Mouse (Mus musculus) splenic B cell, adult 2 months (primary cell): ENCODE measurements around the gene Epha4.

Experiments used
- DNase-seq: peaks from one replicate; pipeline ENCODE4 v3.0.0-alpha.2; 2011; ENCODE audit warnings: low read depth, low spot score
- H3K27me3 ChIP-seq: 2 replicates; pipeline ENCODE4 v1.6.1; 2012; ENCODE audit warnings: mild to moderate bottlenecking, low read length, moderate library complexity, mixed read lengths; ENCODE audit not compliant: control insufficient read depth, poor library complexity, insufficient read depth, severe bottlenecking
- H3K36me3 ChIP-seq: 2 replicates; pipeline ENCODE4 v1.6.1; 2012; ENCODE audit warnings: mild to moderate bottlenecking, low read length, moderate library complexity, mixed read lengths; ENCODE audit not compliant: control insufficient read depth, poor library complexity, insufficient read depth, severe bottlenecking

The Epha4 gene

DNA sequence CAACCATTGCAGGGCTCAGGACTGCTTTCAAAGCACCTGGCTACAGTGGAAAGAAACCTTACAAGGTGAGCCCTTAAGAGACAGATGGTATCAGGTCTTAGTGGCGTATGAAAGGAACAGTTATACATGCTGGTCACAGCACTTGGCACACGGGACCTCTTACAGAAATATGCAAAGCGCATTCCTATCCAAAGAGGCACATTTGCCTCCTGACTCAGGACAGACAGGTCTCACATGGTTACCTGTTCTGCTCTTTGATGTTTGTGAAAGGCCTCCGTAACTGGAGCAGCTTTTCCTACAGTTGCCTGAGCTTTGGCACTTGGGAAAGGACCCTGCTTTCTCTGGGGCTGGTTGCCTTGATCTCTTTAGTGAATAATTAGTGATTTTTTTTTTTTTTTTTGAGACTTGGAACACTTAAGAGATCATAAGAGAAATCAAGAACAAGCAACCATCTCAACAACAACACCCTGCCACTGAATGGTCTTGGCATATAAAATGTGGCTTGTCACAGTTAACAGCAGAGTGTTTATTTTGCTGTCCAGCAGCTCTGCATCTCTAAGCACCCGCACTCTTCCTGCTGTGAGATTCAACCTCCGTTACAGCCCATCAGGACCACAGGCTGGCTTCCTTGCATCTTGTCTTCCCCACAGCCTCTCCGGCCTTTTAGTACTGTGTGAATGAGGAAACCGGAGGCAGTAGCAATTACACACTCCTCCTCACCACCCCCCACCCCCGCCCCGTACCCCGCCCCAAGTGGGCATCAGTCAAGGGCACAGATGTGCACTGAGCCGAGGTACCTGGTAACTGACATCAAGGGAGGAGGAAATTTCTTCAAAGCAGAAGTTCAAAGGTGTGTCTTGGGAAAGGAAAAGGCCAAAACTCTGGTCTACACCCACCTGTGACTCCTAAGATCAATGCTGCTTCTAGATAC, 41.2 kb downstream of the Epha4 start:
- no peaks in the 10 kb centered on the region for H3K36me3 ChIP-seq
- no peak for DNase-seq
- no peaks in the 10 kb centered on the region; the same call in 1 of the 2 replicates for H3K27me3 ChIP-seq

DNA sequence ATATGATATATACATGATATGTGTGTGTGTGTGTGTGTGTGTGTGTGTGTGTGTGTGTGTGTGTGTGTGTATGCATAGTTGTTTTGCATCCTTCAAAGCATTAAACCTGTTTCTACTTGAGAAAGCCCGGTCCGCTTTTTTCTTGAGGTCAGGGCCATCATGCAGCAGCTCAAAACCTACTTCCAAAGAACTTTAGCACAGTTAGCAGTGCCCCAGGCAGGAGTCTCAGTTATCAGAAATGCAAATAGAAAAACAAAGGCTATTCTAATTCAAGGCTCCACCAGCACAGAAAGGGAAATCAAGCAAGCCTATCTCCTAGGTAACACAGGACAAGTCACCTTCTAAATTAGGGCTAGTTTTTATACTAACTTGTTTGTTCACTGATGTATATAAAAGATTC, 42.3 kb downstream of the Epha4 start:
- H3K27me3 ChIP-seq = no peaks in the 10 kb centered on the region; the same call in 1 of the 2 replicates
- no peak for DNase-seq
- no peaks in the 10 kb centered on the region for H3K36me3 ChIP-seq

DNA sequence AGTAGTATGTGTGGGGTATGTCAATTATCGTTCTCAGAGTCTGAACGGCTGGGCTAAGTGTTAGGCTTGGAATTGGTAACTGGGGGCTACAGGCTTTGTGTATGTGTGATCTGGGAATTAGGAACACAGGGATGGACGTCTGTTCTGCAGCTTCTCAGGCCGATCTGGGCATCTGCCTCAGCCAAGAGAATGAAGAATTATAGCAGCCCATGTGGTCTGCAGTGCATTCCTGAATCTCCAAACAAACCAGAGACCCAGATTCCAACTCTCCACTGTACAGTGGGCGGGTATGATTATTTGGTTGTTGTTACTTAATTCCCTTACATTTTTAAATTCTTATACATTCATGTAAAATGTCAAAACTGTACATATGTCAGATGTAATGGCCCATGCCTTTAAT, 43.4 kb downstream of the Epha4 start:
- no peaks in the 10 kb centered on the region; the same call in 1 of the 2 replicates for H3K27me3 ChIP-seq

DNA sequence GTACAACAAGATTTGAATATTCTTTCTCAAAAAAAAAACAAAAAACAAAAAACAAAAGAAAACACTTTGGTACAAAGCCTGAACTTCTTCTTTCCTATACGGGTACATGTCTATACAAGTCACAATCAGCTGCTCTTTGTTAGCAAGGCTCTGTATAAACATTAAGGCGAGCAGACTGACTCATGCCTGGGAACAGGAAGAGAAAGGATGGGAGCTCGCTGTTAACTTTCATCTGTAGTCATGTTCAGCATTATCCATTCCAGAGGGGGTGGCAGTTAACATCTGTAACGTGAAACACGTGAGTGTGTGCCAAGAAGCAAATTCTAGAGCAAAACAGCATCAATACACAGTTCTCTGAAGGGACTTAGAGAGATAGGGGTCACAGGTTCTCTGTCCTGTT, 43.9 kb downstream of the Epha4 start:
- no peaks in the 10 kb centered on the region for H3K36me3 ChIP-seq
- no peak for DNase-seq
- H3K27me3 ChIP-seq = no peaks in the 10 kb centered on the region; the same call in 1 of the 2 replicates

More for the DNA sequence above, 43.4 kb downstream of the Epha4 start:
- DNase-seq = no peak
- H3K36me3 ChIP-seq = no peaks in the 10 kb centered on the region

DNA sequence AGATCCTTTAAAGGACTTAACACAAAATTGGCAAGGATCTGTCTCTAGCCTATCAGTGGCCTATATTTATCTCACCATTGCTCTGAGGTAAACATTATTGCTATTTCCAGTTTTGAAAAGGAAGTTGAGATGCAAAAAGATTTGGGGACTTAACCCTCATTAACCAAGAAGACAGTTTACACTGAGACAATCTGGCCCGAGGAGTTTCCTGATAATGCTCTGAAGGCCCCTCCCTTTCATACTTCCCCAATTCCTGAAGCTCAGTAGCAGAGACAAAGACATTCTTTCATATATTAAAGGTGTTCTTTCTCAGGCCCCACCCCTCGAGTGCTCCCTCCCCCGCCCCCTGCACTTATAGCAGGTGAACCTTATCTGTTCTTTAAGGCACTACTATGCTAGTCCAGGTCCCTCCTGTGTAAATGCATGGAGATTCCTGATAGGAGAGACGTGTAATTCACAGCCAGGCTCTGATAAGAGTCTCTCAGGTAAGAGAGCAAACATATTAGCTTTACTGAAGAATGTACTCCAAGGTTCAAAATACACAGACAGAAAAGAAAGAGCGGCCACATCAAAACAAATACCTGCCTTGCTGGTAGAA, 46.1 kb downstream of the Epha4 start:
- Histone ChIP-seq H3K36me3 (no peaks in the 10 kb centered on the region), H3K27me3 (no peaks in the 10 kb centered on the region)
- DNase-seq = no peak

DNA sequence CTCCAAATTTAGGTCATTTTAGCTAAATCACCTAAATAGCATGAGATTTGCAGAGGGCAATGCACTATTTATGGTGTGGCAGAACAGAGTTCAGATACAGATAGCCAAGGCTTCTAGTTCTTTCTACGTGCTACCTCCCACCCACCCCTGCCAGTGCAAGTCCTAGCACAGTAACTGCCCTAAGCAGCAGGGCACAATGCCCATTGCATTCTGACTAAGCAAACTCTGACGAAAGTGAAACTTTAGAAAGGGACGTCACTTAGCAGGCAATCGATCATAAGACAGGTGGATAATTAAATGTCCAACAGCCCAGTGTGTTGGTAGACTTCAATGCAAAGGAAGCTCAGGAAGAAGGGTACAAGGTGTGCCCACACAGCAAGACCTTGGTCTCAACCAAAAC, 49.4 kb downstream of the Epha4 start:
- Histone ChIP-seq H3K36me3 (no peaks in the 10 kb centered on the region), H3K27me3 (no peaks in the 10 kb centered on the region)
- no peak for DNase-seq

DNA sequence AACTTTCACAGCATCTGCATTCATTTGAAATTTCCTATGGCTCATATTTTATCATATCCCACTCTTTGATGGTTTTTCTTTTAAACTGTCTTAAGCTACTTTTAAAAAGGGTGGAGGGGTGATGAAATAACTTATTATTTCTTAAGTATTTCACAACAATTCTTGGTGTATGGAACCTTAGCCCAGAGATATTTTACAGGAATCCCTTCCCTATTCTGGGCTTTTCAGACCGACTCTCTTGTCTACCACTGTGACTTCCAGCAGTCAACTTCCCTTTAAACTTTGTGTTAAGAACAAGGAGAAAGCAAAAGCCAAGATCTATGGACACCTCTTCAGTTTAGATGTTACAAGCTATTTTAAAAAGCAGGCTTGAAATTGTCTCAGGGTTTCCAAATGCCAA, 50.8 kb downstream of the Epha4 start:
- Histone ChIP-seq H3K36me3 (no peaks in the 10 kb centered on the region), H3K27me3 (no peaks in the 10 kb centered on the region)
- no peak for DNase-seq

DNA sequence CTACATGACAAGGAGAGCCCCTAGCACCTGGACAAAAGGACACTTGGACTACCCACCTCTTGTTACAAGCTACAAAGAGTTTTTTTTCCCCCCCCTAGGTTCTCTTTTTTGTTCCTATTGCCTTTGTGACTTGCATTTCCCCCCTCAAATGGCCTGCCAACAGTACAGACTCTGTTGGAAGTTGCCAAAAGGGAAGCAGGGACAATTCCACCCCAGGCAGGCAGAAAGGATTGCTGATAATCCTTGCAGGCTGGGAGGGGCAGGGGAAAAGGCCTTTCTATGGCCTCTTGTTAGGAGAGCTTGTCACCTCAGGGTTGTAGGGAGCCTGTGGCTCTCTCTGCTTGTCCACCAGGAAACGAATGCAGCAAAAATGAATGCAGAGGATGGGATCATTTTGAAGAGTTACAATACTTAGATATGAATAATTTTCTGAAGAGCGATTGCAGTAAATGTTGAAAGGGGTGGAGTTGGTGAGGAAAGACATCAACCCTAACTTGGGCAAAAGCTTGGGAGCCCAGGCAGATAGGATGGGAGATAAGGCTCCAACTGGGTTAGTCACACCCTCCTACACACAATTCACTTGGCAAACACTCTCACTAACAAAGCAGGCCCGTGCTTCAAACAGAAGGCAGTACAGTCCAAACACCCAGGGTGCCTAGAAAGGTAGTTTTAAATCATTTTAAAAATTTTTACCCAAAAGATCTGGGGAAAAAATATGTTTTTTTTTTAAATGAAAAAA, 52.8 kb downstream of the Epha4 start:
- no peak for DNase-seq
- H3K27me3 ChIP-seq = no peaks in the 10 kb centered on the region
- H3K36me3 ChIP-seq = no peaks in the 10 kb centered on the region

DNA sequence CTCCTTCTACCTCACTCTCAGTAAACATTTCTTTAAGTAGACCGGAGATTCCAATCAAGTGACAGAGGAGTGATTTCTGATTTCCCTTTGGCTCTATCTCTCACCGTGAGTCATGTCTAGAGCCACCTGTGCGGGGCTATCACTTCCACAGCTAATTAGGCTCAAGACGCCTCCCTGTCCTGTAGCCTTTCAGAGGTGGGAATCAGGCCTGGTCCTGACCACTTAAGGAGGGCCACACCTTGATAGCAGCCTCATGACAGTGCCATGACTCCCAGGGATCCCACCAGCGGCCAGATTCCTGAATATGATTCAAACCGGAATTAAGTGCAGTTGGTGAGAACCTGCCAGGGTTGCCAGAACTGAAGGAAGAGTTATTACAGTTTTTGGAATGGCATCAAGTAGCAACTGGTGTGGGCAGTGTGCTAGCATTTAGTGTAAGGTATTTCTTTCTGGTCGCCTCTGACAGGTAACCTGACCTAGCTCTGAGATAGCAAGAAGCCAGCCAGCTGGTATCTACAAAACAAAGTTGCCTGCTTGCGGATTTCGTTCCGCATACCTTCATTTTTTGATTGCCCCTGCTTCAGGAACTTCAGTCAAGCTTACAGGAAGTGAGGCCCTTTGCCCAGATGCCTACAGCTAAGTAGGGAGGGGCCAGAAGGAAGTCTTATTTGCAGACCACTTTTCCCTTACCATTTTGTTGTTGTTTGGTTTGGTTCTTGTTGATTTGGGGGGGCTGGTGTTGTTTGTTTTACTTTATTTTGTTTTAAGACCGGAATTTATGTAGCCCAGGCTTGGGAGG, 53.9 kb downstream of the Epha4 start:
- no peak for DNase-seq
- no peaks in the 10 kb centered on the region for H3K27me3 ChIP-seq
- no peaks in the 10 kb centered on the region for H3K36me3 ChIP-seq

DNA sequence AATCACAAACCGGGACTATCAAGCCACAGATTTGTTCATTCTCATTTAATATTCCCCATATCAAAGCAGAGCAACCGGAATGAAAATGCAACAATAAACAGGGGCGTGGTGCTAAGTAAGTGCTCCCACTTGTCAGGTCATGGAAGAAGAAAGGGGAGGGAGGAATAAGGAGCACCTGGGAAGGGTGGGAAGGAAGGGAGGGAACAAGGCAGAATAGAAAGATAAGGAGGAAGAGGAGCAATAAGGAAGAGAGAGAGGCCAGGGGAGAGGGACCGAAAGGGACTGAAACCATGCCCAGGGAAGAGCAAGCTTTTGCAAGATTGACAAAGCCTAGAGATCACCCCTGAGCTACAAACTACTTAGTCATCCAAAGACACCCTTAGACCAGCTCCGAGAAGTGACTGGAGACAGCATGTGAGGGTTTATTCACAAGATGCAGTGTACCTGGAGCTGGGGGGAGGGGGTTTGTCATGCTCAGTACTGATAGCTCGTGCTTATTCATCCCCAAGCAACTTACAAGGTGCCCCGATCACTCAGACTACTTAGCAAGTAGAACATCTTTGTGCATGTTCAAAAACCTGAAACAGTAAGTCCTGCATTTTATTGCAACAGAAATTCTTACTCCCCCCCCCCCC, 56.0 kb downstream of the Epha4 start:
- Histone ChIP-seq H3K36me3 (no peaks in the 10 kb centered on the region), H3K27me3 (no peaks in the 10 kb centered on the region)
- no peak for DNase-seq

DNA sequence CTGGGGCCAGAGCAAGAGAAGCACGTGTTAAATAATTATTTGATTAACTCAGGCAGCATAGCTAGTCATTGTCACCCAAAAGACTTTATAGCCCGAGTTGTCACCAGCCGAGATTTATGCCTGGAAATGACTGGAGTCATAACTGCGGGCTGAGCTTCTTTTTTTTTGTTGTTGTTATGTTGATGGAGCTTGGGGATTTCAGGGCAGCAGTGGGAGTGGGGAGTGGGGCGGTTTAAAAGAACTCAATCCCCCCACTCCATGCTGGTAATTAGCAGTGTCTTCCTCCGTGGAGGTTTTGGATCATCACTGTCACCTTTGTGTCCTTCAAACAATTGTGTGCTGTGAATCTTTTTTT, 57.5 kb downstream of the Epha4 start:
- no peaks in the 10 kb centered on the region for H3K27me3 ChIP-seq
- no peak for DNase-seq

DNA sequence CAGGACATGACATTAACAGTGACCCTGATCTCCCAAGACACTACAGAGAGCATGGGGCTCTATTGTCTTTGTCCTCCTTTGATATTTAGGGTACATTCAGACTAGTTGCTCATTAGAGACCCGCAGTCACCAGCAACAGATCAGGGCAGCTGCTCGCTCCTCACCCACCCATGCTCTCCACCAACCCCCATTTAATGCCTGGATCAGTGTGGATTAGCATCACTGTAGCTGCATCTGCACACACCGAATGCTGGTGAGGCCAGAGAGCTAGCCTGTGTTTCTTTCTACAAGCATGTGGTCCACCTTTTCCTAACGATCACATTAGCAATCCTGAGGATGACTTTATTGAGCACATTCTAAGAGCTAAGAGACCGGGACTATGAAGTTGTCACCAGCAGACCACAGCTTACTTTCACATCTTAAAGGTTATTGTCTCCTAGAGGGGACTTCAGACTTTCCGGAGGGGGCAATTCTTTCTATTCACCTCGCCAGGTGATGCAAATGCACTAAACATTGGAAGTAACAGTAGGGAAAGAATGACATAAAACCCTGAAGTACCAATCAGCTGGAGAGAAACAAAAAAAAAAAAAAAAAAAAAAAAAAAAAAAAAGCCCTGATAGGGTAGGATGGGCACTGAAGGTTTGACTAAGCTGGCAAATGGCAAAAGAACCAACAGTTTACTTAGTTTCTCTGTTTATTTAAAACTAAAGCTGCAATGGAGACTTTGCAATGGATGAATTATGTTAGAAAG, 58.0 kb downstream of the Epha4 start:
- no peaks in the 10 kb centered on the region for H3K36me3 ChIP-seq
- no peaks in the 10 kb centered on the region for H3K27me3 ChIP-seq

More for the DNA sequence above, 57.5 kb downstream of the Epha4 start:
- H3K36me3 ChIP-seq = no peaks in the 10 kb centered on the region

DNA sequence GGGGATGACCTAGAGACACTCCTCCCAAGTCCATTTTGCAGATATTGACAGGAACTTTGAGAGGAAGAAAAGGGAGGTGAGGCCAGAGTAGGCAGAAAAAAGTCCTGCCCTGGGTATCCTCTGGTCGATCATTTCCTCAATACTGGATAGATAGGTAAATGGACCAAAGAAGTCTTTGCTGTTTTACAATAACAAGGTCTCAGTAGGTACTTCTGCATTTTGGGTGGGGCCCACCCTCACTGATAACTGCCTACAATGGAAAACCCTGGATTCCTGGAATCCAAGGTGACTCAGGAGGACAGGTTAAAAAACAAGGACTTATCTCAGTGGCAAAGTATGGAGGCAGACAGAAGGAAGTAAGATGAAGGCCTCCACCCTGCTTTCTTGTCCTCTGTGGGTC, 61.1 kb downstream of the Epha4 start:
- DNase-seq = no peak
- H3K27me3 ChIP-seq = no peaks in the 10 kb centered on the region
- H3K36me3 ChIP-seq = no peaks in the 10 kb centered on the region

More for the DNA sequence above, 58.0 kb downstream of the Epha4 start:
- DNase-seq = no peak
